Mouse (Mus musculus) adrenal gland, adult 18-20 months (tissue): Measurements from ENCODE around the gene Atp11a. TPM values are rescaled to one million over a fixed set of nuclear protein-coding genes. Genes with fewer than 3 reads are reported as not detected.

Experiments
- DNase-seq, 2 experiments: peaks; one replicate each; pipeline ENCODE4 v3.0.0; 2021 to 2022; ENCODE audit warnings: low spot score in 2 of 2
- total RNA-seq, 2 experiments: library from RNA; stranded (reverse); gene quantifications; 1 replicate in 1 of 2; 2 replicates in 1 of 2; pipeline ENCODE4 v1.2.3; 2021

Atp11a gene
- total RNA-seq, 2 experiments from 2014 or later, result 123 to 129 TPM

GRCm38 (mm10) chr8:12903790-12904415 is 147.1 kb downstream of the Atp11a start:
- DNase-seq, result no peak

- no peak for DNase-seq
Measured at GRCm38 (mm10) chr8:12905122-12905521, 148.3 kb downstream of the Atp11a start.

DNA sequence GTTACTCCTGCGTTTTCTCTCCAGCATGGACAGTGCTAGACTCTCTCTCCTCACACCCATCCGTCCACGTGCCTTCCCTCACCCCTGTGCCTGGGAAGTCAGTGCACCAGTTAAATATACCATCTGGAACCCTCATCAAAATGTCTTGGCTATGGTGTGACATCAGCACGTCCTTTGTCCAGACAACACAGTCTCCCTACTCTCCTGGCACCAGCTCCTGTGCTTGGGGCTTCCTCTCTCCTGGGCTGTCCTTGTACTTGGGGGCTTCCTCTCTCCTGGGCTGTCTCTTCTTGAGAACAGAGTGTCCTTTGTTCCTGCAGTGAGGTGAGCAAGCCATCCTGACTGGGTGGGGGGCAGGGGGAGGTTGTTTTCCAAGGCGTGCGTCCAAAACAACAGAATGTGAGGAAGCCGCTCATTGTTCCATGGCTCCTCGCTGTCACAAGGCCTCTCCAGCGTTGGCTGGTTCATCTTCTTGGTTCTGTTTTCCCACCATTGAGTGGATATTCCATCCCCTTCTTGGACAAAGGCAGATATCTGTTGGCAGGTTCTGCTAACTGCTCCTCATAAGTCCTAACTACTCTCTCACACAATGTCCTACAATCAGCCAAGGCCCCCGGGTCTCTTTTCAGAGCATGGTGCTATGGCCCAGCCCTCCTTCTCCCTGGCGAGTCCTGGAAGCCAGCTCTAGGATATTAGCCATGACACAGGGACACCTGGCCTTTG is 148.9 kb downstream of the Atp11a start:
- DNase-seq, result no peak

DNA sequence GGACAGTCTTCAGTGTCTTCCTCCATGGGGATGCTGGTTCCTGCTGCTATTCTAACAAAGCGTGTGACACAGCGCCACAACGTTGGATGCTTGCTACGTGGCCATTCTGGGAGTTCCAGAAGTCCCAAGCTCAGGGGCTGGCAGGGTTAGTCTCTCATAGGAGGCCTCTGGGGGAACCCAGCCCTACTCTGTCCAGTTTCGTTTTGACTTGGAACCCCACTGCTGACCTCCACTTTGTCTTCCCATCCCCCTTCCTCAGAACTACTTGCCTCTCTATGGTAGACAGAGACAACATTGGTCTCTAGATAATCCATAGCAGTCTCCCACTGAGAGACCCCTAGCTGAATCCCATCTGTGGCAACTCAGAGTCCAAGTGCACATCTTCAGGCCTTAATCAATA is 149.8 kb downstream of the Atp11a start:
- DNase-seq, result no peak

DNA sequence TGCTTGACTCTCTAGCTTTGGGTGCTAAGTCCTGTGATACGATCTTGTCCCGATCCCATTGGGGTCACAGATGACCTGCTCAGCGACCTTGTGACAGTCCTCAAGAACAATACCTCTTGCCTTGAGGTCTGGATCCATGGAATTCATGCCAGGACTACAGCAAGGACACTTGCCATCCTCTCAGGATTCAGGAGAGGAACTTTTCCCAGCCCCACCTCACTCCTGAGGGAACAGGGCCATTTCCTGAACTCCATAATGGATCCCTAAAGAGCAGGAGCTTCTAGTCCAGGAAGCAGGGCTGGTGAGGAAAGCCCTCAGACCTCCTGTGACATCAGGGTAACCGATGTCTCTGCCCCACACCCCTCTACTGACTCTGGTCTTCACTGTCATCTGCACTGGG is 150.9 kb downstream of the Atp11a start:
- DNase-seq, result no peak

- DNase-seq, result no peak
Measured at GRCm38 (mm10) chr8:12912011-12912410, 155.2 kb downstream of the Atp11a start.

- DNase-seq, result no peak
Measured at GRCm38 (mm10) chr8:12915187-12916006, 158.6 kb downstream of the Atp11a start.

DNA sequence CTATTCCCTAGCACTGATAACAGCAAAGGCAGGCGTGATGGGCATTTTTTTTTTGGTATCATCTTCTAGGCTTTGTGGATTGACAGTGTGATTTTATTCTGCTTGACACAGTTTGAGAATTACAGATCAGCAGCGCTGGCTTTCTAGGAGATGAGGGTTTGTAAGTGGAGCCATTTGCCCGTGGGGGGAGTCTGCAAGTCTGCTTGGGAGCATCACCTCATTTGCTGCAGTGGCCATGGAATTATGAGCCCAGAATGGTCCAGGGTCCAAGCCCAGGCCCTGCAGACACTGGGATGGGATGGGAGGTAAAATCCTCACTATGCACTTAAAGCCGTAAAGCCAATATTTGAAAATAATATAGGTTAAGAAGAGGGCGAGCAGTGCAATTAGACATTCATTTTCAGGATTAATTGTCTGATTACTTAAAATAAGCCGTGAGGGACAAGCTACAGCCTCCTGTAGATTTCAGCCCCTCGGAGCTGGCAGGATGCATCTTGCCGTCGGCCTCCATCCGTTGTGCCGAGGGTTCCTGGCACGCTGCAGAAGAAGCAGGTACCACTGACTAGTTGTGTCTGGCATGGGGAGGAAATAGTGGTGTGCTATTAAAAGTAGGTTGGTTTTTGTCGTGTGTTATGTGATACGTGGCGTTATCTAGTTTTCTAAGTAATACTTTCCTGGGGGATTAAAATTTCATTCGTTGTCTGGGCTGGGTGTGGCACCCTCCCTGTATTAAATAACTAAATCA is 159.5 kb downstream of the Atp11a start:
- DNase-seq, result no peak

GRCm38 (mm10) chr8:12917029-12917428 is 160.2 kb downstream of the Atp11a start:
- no peak for DNase-seq

GRCm38 (mm10) chr8:12917831-12918230 is 161.0 kb downstream of the Atp11a start:
- DNase-seq, result no peak

Other genes starting within 250 kb of the Atp11a start
- not detected for gene Spaca7, start 184.0 kb upstream of the Atp11a start, total RNA-seq
- 10 to 100 TPM; 27.5 to 33.8 TPM for gene Tubgcp3, start 84.8 kb upstream of the Atp11a start, total RNA-seq
- 10 to 100 TPM; 31.1 to 32.0 TPM for gene Mcf2l, start 116.8 kb downstream of the Atp11a start, total RNA-seq